Mouse (Mus musculus): Measurements from ENCODE around the gene Gcnt2. TPM values are rescaled to one million over a fixed set of nuclear protein-coding genes. Genes with fewer than 3 reads are reported as not detected.
"Not testable (repeated sequence)": the region's sequence is repeated elsewhere in the genome, so short reads cannot be mapped to it uniquely, and the experiment has no call there.

Gene Gcnt2
- total RNA-seq, 1 experiment from 2014 or later, result 42.3 TPM

DNA sequence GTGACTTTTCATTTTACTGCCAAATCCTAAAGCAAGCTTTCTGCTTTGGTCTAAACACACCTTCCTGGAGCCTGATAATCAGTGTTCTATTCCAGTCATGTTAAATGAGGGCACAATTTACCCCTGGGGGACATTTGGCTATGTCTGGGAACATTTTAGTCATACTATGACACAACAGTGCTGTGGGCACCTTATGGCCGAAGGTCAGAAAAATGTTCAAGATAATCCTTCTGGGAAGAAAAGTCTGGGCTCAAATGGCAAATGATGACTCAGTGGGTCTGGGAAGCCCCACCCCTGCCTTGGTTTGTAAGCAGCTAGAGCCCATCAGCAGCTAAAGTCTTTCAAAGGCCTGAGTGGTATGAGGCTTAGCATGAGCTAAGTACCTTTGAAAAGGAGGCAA lies 123.2 kb downstream of the Gcnt2 start:
- no peak for ATAC-seq (replicated peaks; ENCODE audit: low read depth, poor library complexity, severe bottlenecking)

DNA sequence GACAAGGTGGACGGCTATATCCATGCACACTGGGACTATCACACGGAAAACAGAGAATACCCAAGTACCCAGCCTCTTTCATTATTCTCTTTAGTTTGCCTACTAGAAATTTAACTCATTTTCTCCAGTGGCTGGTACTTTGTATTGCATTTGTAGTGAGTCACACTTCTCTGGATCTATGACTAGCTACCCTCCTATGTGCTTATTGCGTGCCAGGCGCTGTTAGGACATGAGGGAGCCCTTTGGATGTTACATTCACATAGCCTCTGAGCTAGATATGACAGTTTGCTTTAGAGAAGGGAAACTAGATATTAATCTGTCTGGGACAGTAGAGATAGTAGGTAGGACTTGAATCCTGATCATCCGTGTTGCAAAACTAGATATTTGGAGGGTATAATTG lies 126.5 kb downstream of the Gcnt2 start:
- no peak for ATAC-seq (replicated peaks; ENCODE audit: low read depth, poor library complexity, severe bottlenecking)

DNA sequence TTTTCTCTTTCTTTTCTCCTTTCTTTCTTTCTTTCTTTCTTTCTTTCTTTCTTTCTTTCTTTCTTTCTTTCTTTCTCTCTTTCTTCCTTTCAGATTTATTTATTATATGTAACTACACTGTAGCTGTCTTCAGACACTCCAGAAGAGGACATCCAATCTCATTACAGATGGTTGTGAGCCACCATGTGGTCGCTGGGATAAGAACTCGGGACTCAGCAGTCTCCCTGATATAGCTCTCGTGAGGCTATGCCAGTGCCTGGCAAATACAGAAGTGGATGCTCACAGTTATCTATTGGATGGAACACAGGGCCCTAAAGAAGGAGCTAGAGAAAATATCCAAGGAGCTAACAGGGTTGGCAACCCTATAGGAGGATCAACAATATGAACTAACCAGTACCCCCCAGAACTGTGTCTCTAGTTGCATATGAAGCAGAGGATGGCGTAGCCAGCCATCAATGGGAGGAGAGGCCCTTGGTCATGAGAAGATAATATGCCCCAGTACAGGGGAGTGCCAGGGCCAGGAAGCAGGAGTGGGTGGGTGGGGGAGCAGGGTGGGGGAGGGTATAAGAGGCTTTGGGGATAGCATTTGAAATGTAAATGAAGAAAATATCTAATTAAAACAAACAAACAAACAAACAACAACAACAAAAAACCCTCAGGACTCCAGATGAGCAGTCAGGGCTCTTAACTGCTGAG lies 128.2 kb downstream of the Gcnt2 start:
- not testable (repeated sequence) for ATAC-seq (replicated peaks; ENCODE audit: low read depth, poor library complexity, severe bottlenecking)

GRCm38 (mm10) chr13:40988418-40988817 lies 128.9 kb downstream of the Gcnt2 start:
- no peak for ATAC-seq (replicated peaks; ENCODE audit: low read depth, poor library complexity, severe bottlenecking)

DNA sequence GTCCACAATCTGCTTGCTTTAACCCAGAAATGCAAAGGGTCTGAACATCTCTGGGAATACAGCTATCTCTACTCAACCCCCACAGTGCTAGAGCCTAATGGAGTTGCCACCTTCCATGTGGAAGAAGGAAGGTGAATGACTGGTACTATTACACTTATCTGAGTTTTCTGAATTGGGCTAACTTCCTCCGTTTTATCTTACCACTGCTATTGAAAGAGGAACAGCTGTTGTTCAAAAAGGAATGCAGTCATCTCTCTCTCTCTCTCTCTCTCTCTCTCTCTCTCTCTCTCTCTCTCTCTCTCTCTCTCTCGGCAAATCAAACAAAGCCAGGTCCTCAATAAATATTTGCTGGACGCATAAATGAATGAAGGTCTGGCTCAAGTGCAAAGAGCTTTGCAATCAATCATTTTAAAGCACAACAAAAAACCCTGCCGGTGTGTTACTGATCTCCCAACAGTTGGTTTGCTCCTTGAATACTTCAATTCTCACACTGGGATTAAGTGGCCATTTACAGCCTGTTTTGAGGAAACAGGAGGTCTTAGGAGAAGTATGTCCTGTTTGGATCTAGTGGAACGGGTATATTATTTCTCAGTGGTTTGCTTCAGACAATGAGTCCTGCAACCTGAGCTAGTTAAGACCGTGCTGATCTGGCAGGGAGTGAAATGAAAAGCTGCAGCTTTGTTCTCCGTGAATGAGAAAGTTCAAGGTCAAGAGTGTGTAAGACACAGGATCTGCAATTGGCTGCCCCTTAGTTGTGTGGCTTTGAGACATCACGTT lies 135.1 kb downstream of the Gcnt2 start:
- no peak for ATAC-seq (replicated peaks; ENCODE audit: low read depth, poor library complexity, severe bottlenecking)

GRCm38 (mm10) chr13:40998537-40998936 lies 139.0 kb downstream of the Gcnt2 start:
- not testable (repeated sequence) for ATAC-seq (replicated peaks; ENCODE audit: low read depth, poor library complexity, severe bottlenecking)

DNA sequence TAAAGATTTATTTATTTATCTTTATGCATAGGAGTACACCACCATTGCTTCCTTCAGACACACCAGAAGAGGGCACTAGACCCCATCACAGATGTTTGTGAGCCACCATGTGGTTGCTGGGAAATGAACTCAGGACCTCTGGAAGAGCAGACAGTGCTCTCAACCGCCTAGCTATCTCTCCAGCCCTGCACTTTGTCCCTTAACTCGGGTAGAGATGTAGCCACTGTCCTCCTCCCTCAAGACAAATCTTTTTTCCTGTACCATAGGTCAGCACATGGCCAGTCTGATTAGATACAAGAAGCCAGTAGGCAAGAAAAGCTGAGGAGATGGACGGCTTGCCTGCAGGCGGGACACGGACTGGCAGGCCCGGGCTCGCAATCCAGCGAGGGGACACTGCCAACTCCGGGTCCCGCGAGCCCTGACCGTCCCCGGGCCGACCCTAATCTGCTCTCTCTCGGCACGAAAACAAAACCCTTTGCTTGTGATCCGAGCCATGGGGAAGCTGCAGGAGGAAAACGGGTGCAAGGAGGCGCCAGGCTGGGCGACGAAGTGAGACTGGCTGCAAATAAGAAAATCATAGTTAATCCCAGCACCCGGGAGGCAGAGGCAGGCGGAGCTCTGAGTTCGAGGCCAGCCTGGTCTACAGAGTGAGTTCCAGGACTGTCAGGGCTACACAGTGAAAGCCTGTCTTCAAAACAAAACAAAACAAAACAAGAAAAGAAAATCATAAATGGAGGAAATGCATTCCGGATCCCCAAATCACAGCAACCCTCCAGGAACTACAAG lies 140.8 kb downstream of the Gcnt2 start:
- no peak; the same call in 1 of the 2 replicates for ATAC-seq (replicated peaks; ENCODE audit: low read depth, poor library complexity, severe bottlenecking)

GRCm38 (mm10) chr13:41000926-41001639 lies 141.5 kb downstream of the Gcnt2 start, which contains the start of gene Pak1ip1:
Gene Pak1ip1, plus strand, starts transcription at chr13:41001023.
- ATAC-seq (replicated peaks; ENCODE audit: low read depth, poor library complexity, severe bottlenecking), result peak; percentile 97

DNA sequence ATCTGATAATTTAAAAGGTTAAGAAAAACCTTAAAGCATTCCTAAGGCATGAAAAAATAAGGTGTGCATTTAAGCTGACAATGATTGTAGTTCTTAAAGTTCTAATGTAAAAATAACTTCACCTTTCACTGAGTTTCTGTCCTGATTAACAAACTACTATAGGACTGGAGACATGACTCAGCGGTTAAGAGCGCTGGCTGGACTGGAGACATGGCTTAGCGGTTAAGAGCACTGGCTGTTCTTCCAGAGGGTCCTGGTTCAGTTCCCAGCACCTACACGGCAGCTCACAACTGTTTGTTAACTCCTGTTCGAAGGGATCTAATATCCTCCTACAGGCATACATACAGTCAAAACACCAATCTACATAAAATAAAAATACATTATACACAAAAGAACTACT lies 142.4 kb downstream of the Gcnt2 start:
- ATAC-seq (replicated peaks; ENCODE audit: low read depth, poor library complexity, severe bottlenecking), result no peak

DNA sequence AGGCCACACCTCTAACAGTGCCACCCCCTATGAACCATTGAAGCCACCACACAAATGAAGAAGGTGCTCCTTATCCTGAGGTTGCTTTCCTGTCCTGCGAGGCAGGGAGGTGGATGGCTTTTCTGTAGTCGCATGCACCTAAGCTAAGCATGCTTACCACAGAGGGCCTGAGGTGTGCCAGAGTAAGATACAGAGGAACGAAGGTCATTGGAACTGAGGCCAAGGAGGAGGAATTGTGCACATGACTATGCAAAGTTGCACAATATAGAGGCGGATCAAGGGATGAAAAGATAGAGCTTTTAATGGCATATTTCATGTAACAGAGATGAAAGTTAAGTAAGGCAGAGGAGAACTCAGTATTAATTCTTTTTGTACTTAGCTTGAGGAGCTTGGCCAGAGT lies 146.7 kb downstream of the Gcnt2 start:
- ATAC-seq (replicated peaks; ENCODE audit: low read depth, poor library complexity, severe bottlenecking), result no peak

DNA sequence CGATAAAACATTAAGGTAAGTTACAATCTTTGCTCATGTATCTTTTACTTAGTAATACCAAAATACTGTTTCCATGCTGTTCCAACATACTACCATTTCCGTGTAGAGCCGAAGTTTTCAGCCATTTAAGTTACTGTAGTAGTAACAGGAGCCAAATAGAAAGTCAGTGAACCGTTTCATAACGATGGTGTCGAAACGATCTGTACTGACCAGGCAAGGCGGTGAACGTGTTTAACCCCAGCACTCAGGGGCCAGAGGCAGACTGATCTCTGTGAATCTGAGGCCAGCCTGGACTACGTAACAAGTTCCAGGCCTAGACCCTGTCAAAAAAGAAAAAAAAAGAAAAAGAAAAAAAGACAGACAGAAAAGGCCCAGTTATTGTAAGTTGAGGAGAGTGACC lies 148.7 kb downstream of the Gcnt2 start:
- ATAC-seq (replicated peaks; ENCODE audit: low read depth, poor library complexity, severe bottlenecking), result no peak

- peak; percentile 45; the same call in 1 of the 2 replicates for ATAC-seq (replicated peaks; ENCODE audit: low read depth, poor library complexity, severe bottlenecking)
Observed at GRCm38 (mm10) chr13:41008946-41009345, 149.4 kb downstream of the Gcnt2 start.

Other genes with a start within 250 kb of the Gcnt2 start
- gene Tfap2a, start 121.4 kb upstream of the Gcnt2 start, total RNA-seq (2017), result 0.23 TPM in 1 of 2 replicates, not detected in the other
- 124 and 126 TPM in 2 replicates for gene Pak1ip1, start 141.3 kb downstream of the Gcnt2 start, total RNA-seq (2017)
- gene Tmem14c, start 156.5 kb downstream of the Gcnt2 start, total RNA-seq (2017), result 121 and 128 TPM in 2 replicates
- not detected in 2 replicates for gene Mak, start 220.0 kb downstream of the Gcnt2 start, total RNA-seq (2017)